Mouse (Mus musculus): ENCODE data around the gene Dock7.

Gene Dock7

DNA sequence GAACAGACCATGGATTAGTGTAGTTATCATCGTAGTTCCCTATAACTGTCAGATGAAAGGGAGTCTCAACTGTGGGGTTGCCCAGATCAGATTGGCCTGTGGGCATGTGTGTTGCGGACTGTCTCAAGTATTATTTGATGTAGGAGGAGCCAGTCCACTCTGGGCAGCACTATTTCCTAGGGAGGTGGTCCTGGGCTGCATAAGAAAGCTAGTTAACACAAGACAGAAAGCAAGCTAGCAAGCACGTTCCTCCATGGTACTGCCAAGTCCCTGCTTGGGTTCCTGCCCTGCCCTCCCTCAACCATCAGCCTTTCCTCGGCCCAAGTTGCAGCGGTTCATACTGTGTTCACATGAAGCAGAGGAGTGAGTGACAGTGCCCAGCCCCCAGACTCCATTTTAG lies 210.5 kb downstream of the Dock7 start:
- no peak for DNase-seq (ENCODE audit: low spot score)

DNA sequence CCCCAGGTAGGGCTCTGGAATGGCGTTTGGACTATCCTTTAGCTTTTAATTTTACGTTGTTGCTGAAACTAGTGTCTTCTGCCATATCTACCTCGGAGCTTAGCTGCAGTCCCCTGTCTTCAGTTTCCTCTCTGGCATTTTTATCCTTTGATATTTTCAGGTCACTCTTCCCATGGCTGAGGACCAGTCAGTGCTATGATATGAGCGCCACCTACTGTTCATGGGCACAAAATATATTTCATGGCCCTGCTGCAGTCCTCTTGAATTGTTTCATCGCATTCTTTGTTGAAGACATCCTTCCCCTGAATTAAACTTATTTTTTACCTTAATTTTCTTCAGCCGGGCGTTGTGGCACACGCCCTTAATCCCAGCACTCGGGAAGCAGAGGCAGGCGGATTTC lies 233.6 kb downstream of the Dock7 start:
- DNase-seq (ENCODE audit: low spot score): peak; percentile 91

All from embryo, embryonic 10.5 days (tissue).